Mouse (Mus musculus) heart, postnatal 0 days (tissue): ENCODE results near the gene Ip6k3.
A peak's percentile ranks its signal among the peaks of the same experiment; 100 is the strongest.

Experiments used
- CTCF ChIP-seq: IDR thresholded peaks from 2 replicates; pipeline ENCODE4 v1.5.1; 2016; ENCODE audit warnings: antibody characterized with exemption, control low read depth, low read depth
- EP300 ChIP-seq: IDR thresholded peaks from 2 replicates; pipeline ENCODE4 v1.6.1; 2016; ENCODE audit warnings: antibody characterized with exemption, low read depth

DNA sequence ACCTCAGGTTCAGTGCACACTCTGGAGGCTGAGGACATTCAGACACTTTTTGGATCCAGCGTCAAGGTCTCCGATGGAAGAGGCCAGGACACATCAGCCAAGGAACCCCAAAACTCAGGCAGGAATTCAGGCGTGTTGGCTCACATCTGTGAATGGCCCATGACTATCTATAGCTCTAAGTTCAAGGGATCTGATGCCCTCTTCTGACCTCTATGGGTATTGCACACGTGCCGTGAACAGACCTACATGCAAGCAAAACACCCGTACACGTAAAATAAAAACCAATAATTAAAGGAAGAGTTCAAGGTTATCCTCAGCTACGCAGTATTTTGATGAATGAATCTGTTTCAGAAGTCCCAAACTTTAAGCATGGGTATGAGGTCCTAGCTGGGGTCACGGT is 60.9 kb downstream of the Ip6k3 start:
- TF ChIP-seq CTCF = peak; percentile 39
- no peak for TF ChIP-seq EP300
